9 mouse cellular contexts compared by ENCODE assay signal in the genomic region with DNA sequence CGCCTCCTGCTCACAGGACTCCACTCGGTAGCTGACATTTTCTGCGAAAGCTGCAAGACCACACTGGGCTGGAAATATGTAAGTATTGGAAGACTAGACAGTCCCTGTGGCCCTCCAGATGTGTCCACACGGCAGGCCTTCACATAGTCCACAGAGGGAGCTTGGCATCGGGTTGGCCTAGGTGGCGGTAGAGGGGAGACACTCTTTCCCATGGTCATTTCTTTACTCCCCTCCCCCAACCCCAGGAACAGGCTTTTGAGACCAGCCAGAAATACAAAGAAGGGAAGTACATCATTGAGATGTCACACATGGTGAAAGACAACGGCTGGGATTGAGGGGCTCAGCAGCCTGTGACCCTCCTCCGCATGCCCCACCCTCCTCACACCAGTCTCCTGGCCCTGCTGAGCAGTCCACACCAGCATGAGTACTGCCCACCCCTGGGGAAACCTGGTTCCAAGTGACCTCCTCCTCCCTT. TPM values are rescaled to one million over a fixed set of nuclear protein-coding genes. Genes with fewer than 3 reads are reported as not detected.
DNase-seq lines count a peak whose midpoint lies in the region; ATAC-seq and TF ChIP-seq lines count a peak whose summit lies in the region.
"Had no signal": no experiment of that assay in that cellular context is flagged by ENCODE, and none has a peak within 500 bp of the region (broad histone marks: within the 10 kb centered on the region; RNA-seq: fewer than 3 reads in every experiment).

No protein-coding gene starts in this region.

- H3K27ac ChIP-seq in heart, embryonic 10.5 days, result peak overlapping the region; percentile 84
- peak overlapping the region; percentile 93 for H3K27ac ChIP-seq in hindbrain, embryonic 10.5 days
- H3K27ac ChIP-seq in liver, postnatal 0 days (ENCODE audit: low read depth), result peak overlapping the region; percentile 42; the same call in 1 of the 2 replicates

- WGBS in heart, embryonic 10.5 days, result 8% methylated on average over 8 of the region's 8 CpGs
- 6% methylated on average over 8 of the region's 8 CpGs for WGBS in hindbrain, embryonic 10.5 days
- WGBS in liver, postnatal 0 days (ENCODE audit: insufficient replicate concordance), result 14% methylated on average over 8 of the region's 8 CpGs

- no peaks in the 10 kb centered on the region for H3K27me3 ChIP-seq in heart, embryonic 10.5 days (ENCODE audit: insufficient read depth, poor library complexity, severe bottlenecking)
- no peaks in the 10 kb centered on the region for H3K27me3 ChIP-seq in hindbrain, embryonic 10.5 days (ENCODE audit: insufficient read depth, poor library complexity, severe bottlenecking)
- 0 out of 2 replicates have a peak, but pooled peaks cover 15% of the 10 kb centered on the region for H3K27me3 ChIP-seq in liver, postnatal 0 days (ENCODE audit: insufficient read depth, low read length)

- no peak for TF ChIP-seq EP300 in liver, postnatal 0 days (IDR thresholded peaks at IDR 0.05; ENCODE audit: low read depth)

- peaks cover 87% of the 10 kb centered on the region for H3K4me1 ChIP-seq in heart, embryonic 10.5 days
- H3K4me1 ChIP-seq in hindbrain, embryonic 10.5 days (replicated peaks), result peaks cover 94% of the 10 kb centered on the region
- peaks cover 64% of the 10 kb centered on the region for H3K4me1 ChIP-seq in liver, postnatal 0 days (ENCODE audit: insufficient read depth)

- H3K9me3 ChIP-seq in heart, embryonic 10.5 days, result no peaks in the 10 kb centered on the region
- no peaks in the 10 kb centered on the region for H3K9me3 ChIP-seq in hindbrain, embryonic 10.5 days
- H3K9me3 ChIP-seq in liver, postnatal 0 days (ENCODE audit: low read length), result no peaks in the 10 kb centered on the region

- peak; percentile 82 for DNase-seq in heart, embryonic 10.5 days (ENCODE audit: low spot score)
- DNase-seq in heart, adult 18-20 months, result no peak
- DNase-seq in ZHBTc4 (ENCODE audit: low read depth, low spot score), result peak; percentile 37
- peak; percentile 78 for DNase-seq in hindbrain, embryonic 10.5 days (ENCODE audit: low spot score)
- peak; percentile 35 for DNase-seq in liver, postnatal 0 days
- DNase-seq in ovary, adult 18-20 months (ENCODE audit: low spot score), result no peak
- no peak for DNase-seq in frontal cortex, postnatal 25 days (ENCODE audit: low spot score in 2 of 2)
- DNase-seq in right cerebral cortex, postnatal 4 days, result no peak

- H3K9ac ChIP-seq in liver, postnatal 0 days (replicated peaks), result peak overlapping the region; percentile 31; the same call in 1 of the 2 replicates

- peak overlapping the region; percentile 1; the same call in 1 of the 2 replicates for H3K4me3 ChIP-seq in heart, embryonic 10.5 days
- H3K4me3 ChIP-seq in hindbrain, embryonic 10.5 days, result peak overlapping the region; percentile 68
- peak overlapping the region; percentile 56 for H3K4me3 ChIP-seq in liver, postnatal 0 days (ENCODE audit: low read depth, low read length)

- H3K36me3 ChIP-seq in heart, embryonic 10.5 days, result peaks cover 25% of the 10 kb centered on the region
- H3K36me3 ChIP-seq in hindbrain, embryonic 10.5 days, result peaks cover 23% of the 10 kb centered on the region
- peaks cover 15% of the 10 kb centered on the region for H3K36me3 ChIP-seq in liver, postnatal 0 days (replicated peaks; ENCODE audit: insufficient read depth, low read length)

- TF ChIP-seq CTCF in liver, postnatal 0 days (IDR thresholded peaks at IDR 0.05; ENCODE audit: low read depth), result peak; percentile 40

- no peak for ATAC-seq in liver, postnatal 0 days

- H3K4me2 ChIP-seq in liver, postnatal 0 days (ENCODE audit: low read depth, low read length), result peak overlapping the region; percentile 71

RNA-seq across cellular contexts. Expression of a gene that starts 3.6 kb away (rescaled TPM):
- polyA plus RNA-seq in heart, embryonic 10.5 days (2016; fragmentation: Nextera tagmentation; extraction: Ambion mirVana), result 6.4 and 6.8 TPM in 2 replicates
- under 1 TPM; 0.20 to 0.23 TPM for total RNA-seq in heart, adult 18-20 months (2021)
- 10.0 and 14.6 TPM in 2 replicates for polyA plus RNA-seq in hindbrain, embryonic 10.5 days (2016; fragmentation: Nextera tagmentation; extraction: Ambion mirVana)
- polyA plus RNA-seq in liver, postnatal 0 days (2015; fragmentation: Nextera tagmentation; extraction: Ambion mirVana), result 18.4 and 20.9 TPM in 2 replicates

RNA-seq across cellular contexts. Expression of a gene that starts 6.0 kb away (rescaled TPM):
- polyA plus RNA-seq in heart, embryonic 10.5 days (2016; fragmentation: Nextera tagmentation; extraction: Ambion mirVana), result 6.9 and 7.3 TPM in 2 replicates
- total RNA-seq in heart, adult 18-20 months (2021), result 1 to 10 TPM in 1 of 2 experiments, under 1 TPM in 1; 0.98 to 1.7 TPM
- 9.5 and 10.4 TPM in 2 replicates for polyA plus RNA-seq in hindbrain, embryonic 10.5 days (2016; fragmentation: Nextera tagmentation; extraction: Ambion mirVana)
- polyA plus RNA-seq in liver, postnatal 0 days (2015; fragmentation: Nextera tagmentation; extraction: Ambion mirVana), result 1.2 and 1.3 TPM in 2 replicates
- total RNA-seq: CH12.LX had no signal

RNA-seq across cellular contexts. Expression of a gene that starts 10.3 kb away (rescaled TPM):
- 30.0 and 42.1 TPM in 2 replicates for polyA plus RNA-seq in heart, embryonic 10.5 days (2016; fragmentation: Nextera tagmentation; extraction: Ambion mirVana)
- total RNA-seq in heart, adult 18-20 months (2021), result 1 to 10 TPM; 4.3 to 4.4 TPM
- 49.6 and 53.6 TPM in 2 replicates for polyA plus RNA-seq in hindbrain, embryonic 10.5 days (2016; fragmentation: Nextera tagmentation; extraction: Ambion mirVana)
- 31.7 and 32.1 TPM in 2 replicates for polyA plus RNA-seq in liver, postnatal 0 days (2015; fragmentation: Nextera tagmentation; extraction: Ambion mirVana)

RNA-seq across cellular contexts. Expression of a gene that starts 22.5 kb away (rescaled TPM):
- polyA plus RNA-seq in heart, embryonic 10.5 days (2016; fragmentation: Nextera tagmentation; extraction: Ambion mirVana), result 33.3 and 33.4 TPM in 2 replicates
- total RNA-seq in heart, adult 18-20 months (2021), result 10 to 100 TPM; 63.2 to 64.3 TPM
- 25.4 and 26.7 TPM in 2 replicates for polyA plus RNA-seq in hindbrain, embryonic 10.5 days (2016; fragmentation: Nextera tagmentation; extraction: Ambion mirVana)
- 11.3 and 13.4 TPM in 2 replicates for polyA plus RNA-seq in liver, postnatal 0 days (2015; fragmentation: Nextera tagmentation; extraction: Ambion mirVana)

RNA-seq across cellular contexts. Expression of a gene that starts 37.8 kb away (rescaled TPM):
- 22.0 and 28.5 TPM in 2 replicates for polyA plus RNA-seq in heart, embryonic 10.5 days (2016; fragmentation: Nextera tagmentation; extraction: Ambion mirVana)
- 10 to 100 TPM; 64.0 to 71.6 TPM for total RNA-seq in heart, adult 18-20 months (2021)
- polyA plus RNA-seq in hindbrain, embryonic 10.5 days (2016; fragmentation: Nextera tagmentation; extraction: Ambion mirVana), result 29.4 and 43.1 TPM in 2 replicates
- 344 and 356 TPM in 2 replicates for polyA plus RNA-seq in liver, postnatal 0 days (2015; fragmentation: Nextera tagmentation; extraction: Ambion mirVana)
- total RNA-seq: CH12.LX had no signal

Comparison
In these comparisons a context has a peak if more than half of its experiments do, and no peak if none do; other contexts are left out.
1. DNase-seq: peak in heart, embryonic 10.5 days (single experiment), ZHBTc4 (single experiment), hindbrain, embryonic 10.5 days (single experiment) and liver, postnatal 0 days (single experiment); none in heart, adult 18-20 months (0 of 2), ovary, adult 18-20 months (single experiment), frontal cortex, postnatal 25 days (0 of 2) and right cerebral cortex, postnatal 4 days (single experiment).
2. H3K27ac ChIP-seq: peak in every context shown above with its lines; median percentile 93 in hindbrain, embryonic 10.5 days; 84 in heart, embryonic 10.5 days; 42 in liver, postnatal 0 days.
3. H3K4me3 ChIP-seq: peak in every context shown above with its lines; median percentile 68 in hindbrain, embryonic 10.5 days; 56 in liver, postnatal 0 days; 1 in heart, embryonic 10.5 days.